Mouse (Mus musculus) inflammation-experienced regulatory T-cells, adult 6 months (primary cell): ENCODE data around the gene Oscar. TPM values are rescaled to one million over a fixed set of nuclear protein-coding genes. Genes with fewer than 3 reads are reported as not detected.

Experiments used
- polyA plus RNA-seq, 3 experiments: library from polyadenylated mRNA; unstranded; fragments of 100-300 nt; shearing (Covaris generic); gene quantifications; one replicate each; pipeline ENCODE4 v1.2.1; 2017

Gene Oscar
- polyA plus RNA-seq, 3 experiments from 2014 or later = not detected

Other genes with a start within 250 kb of the Oscar start
- not detected for gene Cacng8, start 225.5 kb downstream of the Oscar start, polyA plus RNA-seq
- not detected for gene Cacng6, start 192.0 kb downstream of the Oscar start, polyA plus RNA-seq
- not detected for gene Tarm1, start 113.5 kb downstream of the Oscar start, polyA plus RNA-seq
- gene Ndufa3, start 1.2 kb upstream of the Oscar start, polyA plus RNA-seq = 100 to 1,000 TPM; 608 to 774 (median 726) TPM
- 10 to 100 TPM; 11.9 to 17.0 (median 15.0) TPM for gene Tfpt, start 13.8 kb upstream of the Oscar start, polyA plus RNA-seq
- gene Prpf31, start 13.8 kb upstream of the Oscar start, polyA plus RNA-seq = 100 to 1,000 TPM in 1 of 3 experiments, 10 to 100 TPM in 2; 82.2 to 102 (median 91.2) TPM
- gene Cnot3, start 29.1 kb upstream of the Oscar start, polyA plus RNA-seq = 10 to 100 TPM; 30.0 to 47.0 (median 45.2) TPM
- gene Leng1, start 49.7 kb upstream of the Oscar start, polyA plus RNA-seq = 1 to 10 TPM; 4.8 to 6.9 (median 6.0) TPM
- gene Tmc4, start 61.4 kb upstream of the Oscar start, polyA plus RNA-seq = 10 to 100 TPM in 1 of 3 experiments, 1 to 10 TPM in 2; 5.5 to 14.4 (median 8.9) TPM
- 1 to 10 TPM; 7.0 to 9.4 (median 9.1) TPM for gene Tsen34, start 76.7 kb upstream of the Oscar start, polyA plus RNA-seq
- gene Mboat7, start 77.4 kb upstream of the Oscar start, polyA plus RNA-seq = 10 to 100 TPM; 19.1 to 30.5 (median 20.5) TPM
- gene Rps9, start 87.8 kb upstream of the Oscar start, polyA plus RNA-seq = 1,000 to 10,000 TPM; 2,959 to 5,702 (median 4,871) TPM
- gene Pirb, start 104.2 kb upstream of the Oscar start, polyA plus RNA-seq = 1 to 10 TPM in 1 of 3 experiments, under 1 TPM in 2; 0.15 to 2.4 (median 0.33) TPM
- not detected for gene Gm15448, start 209.5 kb upstream of the Oscar start, polyA plus RNA-seq
- under 1 TPM in 1 of 3 experiments, not detected in 2; 0.62 TPM for gene Pira2, start 228.9 kb upstream of the Oscar start, polyA plus RNA-seq